Mouse (Mus musculus) heart, postnatal 0 days (tissue): ENCODE results near the gene Nfix. TPM values are rescaled to one million over a fixed set of nuclear protein-coding genes. Genes with fewer than 3 reads are reported as not detected.
A peak's percentile ranks its signal among the peaks of the same experiment; 100 is the strongest.

ENCODE experiments used
- ATAC-seq: fragments of 200-750 bp; cut with Nextera tagmentation; 2 replicates; pipeline ENCODE4 v1.8.0; 2017; ENCODE audit warnings: low read depth, moderate number of reproducible peaks, moderate library complexity; ENCODE audit not compliant: insufficient read depth
- DNase-seq: peaks from one replicate; pipeline ENCODE4 v3.0.0-alpha.2; 2016; ENCODE audit warnings: low spot score
- H3K27ac ChIP-seq: fragments of 300-500 bp; sonication (generic); 2 replicates; pipeline ENCODE4 v1.5.1; 2014; ENCODE audit warnings: low read depth, mild to moderate bottlenecking
- H3K27me3 ChIP-seq: fragments of 300-500 bp; sonication (generic); 2 replicates; pipeline ENCODE4 v1.6.1; 2014; ENCODE audit warnings: low read length, mixed read lengths; ENCODE audit not compliant: control insufficient read depth, insufficient read depth
- H3K36me3 ChIP-seq: fragments of 300-500 bp; sonication (generic); replicated peaks from 2 replicates; pipeline ENCODE4 v1.6.1; 2014; ENCODE audit warnings: low read length, mixed read lengths; ENCODE audit not compliant: control insufficient read depth, insufficient read depth
- H3K4me1 ChIP-seq: fragments of 300-500 bp; sonication (generic); 2 replicates; pipeline ENCODE4 v1.6.1; 2014; ENCODE audit warnings: antibody characterized with exemption; ENCODE audit not compliant: control insufficient read depth, insufficient read depth
- H3K4me2 ChIP-seq: fragments of 300-500 bp; sonication (generic); 2 replicates; pipeline ENCODE4 v1.6.1; 2014; ENCODE audit warnings: low read depth, mild to moderate bottlenecking, low read length, moderate library complexity
- H3K4me3 ChIP-seq: fragments of 300-500 bp; sonication (generic); 2 replicates; pipeline ENCODE4 v1.5.1; 2014; ENCODE audit warnings: low read depth, low read length
- H3K9ac ChIP-seq: fragments of 300-500 bp; sonication (generic); replicated peaks from 2 replicates; pipeline ENCODE4 v1.6.1; 2014; ENCODE audit warnings: low read depth, low read length, mixed read lengths
- H3K9me3 ChIP-seq: fragments of 300-500 bp; sonication (generic); replicated peaks from 2 replicates; pipeline ENCODE4 v1.6.1; 2016; ENCODE audit warnings: low read length; ENCODE audit not compliant: control insufficient read depth
- CTCF ChIP-seq: IDR thresholded peaks from 2 replicates; pipeline ENCODE4 v1.5.1; 2016; ENCODE audit warnings: antibody characterized with exemption, control low read depth, low read depth
- EP300 ChIP-seq: IDR thresholded peaks from 2 replicates; pipeline ENCODE4 v1.6.1; 2016; ENCODE audit warnings: antibody characterized with exemption, low read depth
- WGBS: fragments of 180-500 bp; shearing (Covaris S2); extraction: QIAGEN DNeasy Blood & Tissue Kit; methylation state at CpG from one replicate; pipeline ENCODE4 v1.1.7; 2014; 5-methylcytosine and 5-hydroxymethylcytosine counted together
- polyA plus RNA-seq: library from polyadenylated mRNA; unstranded; fragments of >200 nt; fragmentation: Nextera tagmentation; extraction: Ambion mirVana; gene quantifications from 2 replicates; pipeline ENCODE4 v1.2.1, GENCODE M21; 2015
- total RNA-seq: library from RNA; depleted of rRNA; stranded (reverse); fragments of >200 nt; gene quantifications from 2 replicates; pipeline ENCODE4 v1.2.3, GENCODE M21; 2014; ENCODE audit warnings: low replicate concordance

Nfix gene
- total and polyA plus RNA-seq, 2 experiments from 2014 or later: 18.2 to 41.9 TPM

- H3K27ac ChIP-seq: no peak overlapping the region
Observed at GRCm38 (mm10) chr8:84728474-84728873, 71.7 kb downstream of the Nfix start.

GRCm38 (mm10) chr8:84725941-84726259 lies 74.2 kb downstream of the Nfix start:
- Histone ChIP-seq H3K9me3 (no peaks in the 10 kb centered on the region), H3K4me3 (no peak overlapping the region), H3K4me2 (no peak overlapping the region), H3K27me3 (no peaks in the 10 kb centered on the region), H3K4me1 (peaks cover 52% of the 10 kb centered on the region), H3K36me3 (peaks cover 19% of the 10 kb centered on the region), H3K9ac (no peak overlapping the region), H3K27ac (peak overlapping the region; percentile 62)
- 18% methylated on average over 3 of the region's 3 CpGs for WGBS
- peak; percentile 27; the same call in 1 of the 2 replicates for ATAC-seq
- TF ChIP-seq CTCF (peak; percentile 58), EP300 (no peak)
- peak; percentile 49 for DNase-seq

More at GRCm38 (mm10) chr8:84728474-84728873, 71.7 kb downstream of the Nfix start:
- ATAC-seq (no peak), DNase-seq (no peak)
- H3K36me3 ChIP-seq: peaks cover 12% of the 10 kb centered on the region
- H3K4me3 ChIP-seq: no peak overlapping the region
- no peak for TF ChIP-seq EP300
- TF ChIP-seq CTCF: no peak
- WGBS: 84% methylated on average over 3 of the region's 3 CpGs
- H3K9me3 ChIP-seq: no peaks in the 10 kb centered on the region
- H3K4me1 ChIP-seq: peaks cover 64% of the 10 kb centered on the region
- H3K27me3 ChIP-seq: no peaks in the 10 kb centered on the region
- no peak overlapping the region for H3K9ac ChIP-seq
- H3K4me2 ChIP-seq: no peak overlapping the region

GRCm38 (mm10) chr8:84725246-84725940 lies 74.8 kb downstream of the Nfix start:
- no peak for DNase-seq
- peak overlapping the region; percentile 62 for H3K27ac ChIP-seq
- WGBS: 44% methylated on average over 10 of the region's 10 CpGs
- H3K36me3 ChIP-seq: peaks cover 23% of the 10 kb centered on the region
- H3K4me1 ChIP-seq: peaks cover 47% of the 10 kb centered on the region
- ATAC-seq: no peak
- H3K4me3 ChIP-seq: no peak overlapping the region
- no peaks in the 10 kb centered on the region for H3K27me3 ChIP-seq
- TF ChIP-seq EP300: 0 out of 2 replicates have a peak, but pooled peaks have one; percentile 33
- no peak for TF ChIP-seq CTCF
- no peak overlapping the region for H3K4me2 ChIP-seq
- H3K9me3 ChIP-seq: no peaks in the 10 kb centered on the region
- no peak overlapping the region for H3K9ac ChIP-seq

GRCm38 (mm10) chr8:84724683-84725082 lies 75.5 kb downstream of the Nfix start:
- H3K9ac ChIP-seq: no peak overlapping the region
- no peak overlapping the region for H3K4me2 ChIP-seq
- H3K9me3 ChIP-seq: no peaks in the 10 kb centered on the region
- no peaks in the 10 kb centered on the region for H3K27me3 ChIP-seq
- H3K27ac ChIP-seq: 0 out of 2 replicates have a peak overlapping the region, but pooled peaks have one; percentile 62
- no peak overlapping the region for H3K4me3 ChIP-seq
- H3K36me3 ChIP-seq: peaks cover 29% of the 10 kb centered on the region
- ATAC-seq (no peak), DNase-seq (no peak)
- H3K4me1 ChIP-seq: peaks cover 42% of the 10 kb centered on the region
- no peak for TF ChIP-seq CTCF
- no peak for TF ChIP-seq EP300
- WGBS: 62% methylated on average over 9 of the region's 9 CpGs

GRCm38 (mm10) chr8:84723571-84723900 lies 76.6 kb downstream of the Nfix start:
- no peaks in the 10 kb centered on the region for H3K9me3 ChIP-seq
- H3K36me3 ChIP-seq: peaks cover 39% of the 10 kb centered on the region
- peak overlapping the region; percentile 85 for H3K27ac ChIP-seq
- H3K27me3 ChIP-seq: no peaks in the 10 kb centered on the region
- DNase-seq (no peak), ATAC-seq (no peak)
- TF ChIP-seq EP300: no peak; the same call in 1 of the 2 replicates
- no peak for TF ChIP-seq CTCF
- 40% methylated on average over 7 of the region's 7 CpGs for WGBS
- H3K4me3 ChIP-seq: no peak overlapping the region
- H3K9ac ChIP-seq: peak overlapping the region; percentile 30; the same call in 1 of the 2 replicates
- H3K4me2 ChIP-seq: peak overlapping the region; percentile 27
- peaks cover 42% of the 10 kb centered on the region for H3K4me1 ChIP-seq
